Mouse (Mus musculus) hindbrain, embryonic 11.5 days (tissue): ENCODE measurements at regions not wholly inside any gene's neighbourhood (a gene's known extent, or its start where the extent isn't known, plus 50 kb on each side); places are given as distances from the start of the nearest gene placed in this dataset.
"Not testable (repeated sequence)": the region's sequence is repeated elsewhere in the genome, so short reads cannot be mapped to it uniquely, and the experiment has no call there.

ENCODE experiments used
- ATAC-seq: fragments of 200-750 bp; cut with Nextera tagmentation; 2 replicates; pipeline ENCODE4 v1.8.0; 2017; ENCODE audit warnings: mild to moderate bottlenecking, moderate TSS enrichment, moderate library complexity; ENCODE audit not compliant: low FRiP score
- DNase-seq: peaks from one replicate; pipeline ENCODE4 v3.0.0-alpha.2; 2015; ENCODE audit warnings: low spot score
- H3K27ac ChIP-seq: fragments of 300-500 bp; sonication (generic); 2 replicates; pipeline ENCODE4 v1.5.1; 2014; ENCODE audit warnings: mild to moderate bottlenecking, low read depth, low read length
- H3K27me3 ChIP-seq: fragments of 300-500 bp; sonication (generic); 2 replicates; pipeline ENCODE4 v1.6.1; 2014; ENCODE audit warnings: mild to moderate bottlenecking, low read length, moderate library complexity, mixed read lengths; ENCODE audit not compliant: control insufficient read depth, insufficient read depth
- H3K36me3 ChIP-seq: fragments of 300-500 bp; sonication (generic); 2 replicates; pipeline ENCODE4 v1.6.1; 2014; ENCODE audit warnings: mild to moderate bottlenecking, low read length, moderate library complexity, mixed read lengths; ENCODE audit not compliant: control insufficient read depth, insufficient read depth
- H3K4me1 ChIP-seq: fragments of 300-500 bp; sonication (generic); replicated peaks from 2 replicates; pipeline ENCODE4 v1.6.1; 2014; ENCODE audit warnings: low read length, mixed read lengths; ENCODE audit not compliant: control insufficient read depth, insufficient read depth
- H3K4me2 ChIP-seq: fragments of 300-500 bp; sonication (generic); replicated peaks from 2 replicates; pipeline ENCODE4 v1.6.1; 2014; ENCODE audit warnings: mild to moderate bottlenecking, low read depth, low read length
- H3K4me3 ChIP-seq: fragments of 300-500 bp; sonication (generic); 2 replicates; pipeline ENCODE4 v1.5.1; 2014; ENCODE audit warnings: low read depth, low read length
- H3K9ac ChIP-seq: fragments of 300-500 bp; sonication (generic); 2 replicates; pipeline ENCODE4 v1.6.1; 2014; ENCODE audit warnings: low read depth, low read length
- H3K9me3 ChIP-seq: fragments of 300-500 bp; sonication (generic); 2 replicates; pipeline ENCODE4 v1.6.1; 2016; ENCODE audit warnings: low read length; ENCODE audit not compliant: control insufficient read depth
- WGBS: fragments of 180-500 bp; shearing (Covaris S2); extraction: QIAGEN DNeasy Blood & Tissue Kit; methylation state at CpG from one replicate; pipeline ENCODE4 v1.1.7; 2014; 5-methylcytosine and 5-hydroxymethylcytosine counted together

DNA sequence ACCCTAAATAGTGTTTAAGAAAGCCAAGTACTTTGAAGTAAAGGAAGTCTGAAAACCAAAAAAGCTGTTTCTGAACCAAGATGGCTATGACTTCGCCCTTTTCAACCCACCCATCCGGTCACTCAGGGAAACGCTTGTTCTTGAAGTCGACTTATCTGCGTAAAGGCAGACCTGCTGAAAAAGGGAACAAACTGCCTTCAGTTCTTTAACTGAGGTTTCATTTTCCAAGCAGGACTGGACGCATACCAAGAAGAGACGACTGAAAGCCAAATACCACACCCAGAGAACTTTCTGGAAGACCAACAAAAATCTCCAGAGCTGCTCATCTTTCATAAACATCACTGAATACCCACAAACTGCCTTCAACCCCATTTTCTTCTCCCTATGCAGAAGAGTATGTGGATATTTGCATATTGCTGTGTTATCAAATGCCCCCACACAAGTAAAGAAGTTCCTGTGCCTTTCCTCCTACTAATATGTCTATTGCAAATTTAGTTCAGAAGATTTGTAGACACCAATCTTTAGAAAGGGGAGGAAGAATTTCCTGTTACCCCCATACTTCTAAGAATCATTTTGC lies 103.5 kb upstream of the Fam3c start:
- H3K9ac ChIP-seq = no peak overlapping the region
- ATAC-seq = no peak
- H3K36me3 ChIP-seq = no peaks in the 10 kb centered on the region
- H3K4me2 ChIP-seq = no peak overlapping the region
- H3K4me3 ChIP-seq = no peak overlapping the region
- H3K27me3 ChIP-seq = no peaks in the 10 kb centered on the region
- H3K4me1 ChIP-seq = no peaks in the 10 kb centered on the region
- no peak for DNase-seq
- 93% methylated on average over 7 of the region's 7 CpGs for WGBS
- H3K27ac ChIP-seq = no peak overlapping the region
- no peaks in the 10 kb centered on the region for H3K9me3 ChIP-seq

DNA sequence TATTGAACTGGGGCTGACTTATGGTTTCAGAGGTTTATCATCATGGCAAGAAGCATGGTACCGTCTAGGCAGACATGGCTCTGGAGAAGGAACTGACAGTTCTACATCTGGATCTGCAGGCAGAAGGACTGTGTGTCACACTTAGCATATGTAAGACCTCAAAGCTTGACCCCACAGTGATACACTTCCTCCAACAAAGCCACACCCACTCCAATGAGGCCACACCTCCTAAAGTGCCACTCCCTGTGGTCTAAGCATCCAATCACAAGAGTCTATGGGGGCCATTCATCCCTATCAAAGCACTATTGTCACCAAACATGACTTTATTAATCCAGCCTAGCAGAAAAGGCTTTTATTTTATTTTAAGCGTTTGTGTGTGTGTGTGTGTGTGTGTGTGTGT lies 96.2 kb upstream of the Fam3c start:
- no peak overlapping the region for H3K27ac ChIP-seq
- H3K9ac ChIP-seq = no peak overlapping the region
- H3K36me3 ChIP-seq = no peaks in the 10 kb centered on the region
- H3K9me3 ChIP-seq = no peaks in the 10 kb centered on the region
- H3K4me1 ChIP-seq = no peaks in the 10 kb centered on the region
- 86% methylated on average over 2 of the region's 2 CpGs for WGBS
- no peak for DNase-seq
- no peaks in the 10 kb centered on the region for H3K27me3 ChIP-seq
- H3K4me2 ChIP-seq = no peak overlapping the region
- H3K4me3 ChIP-seq = no peak overlapping the region
- no peak for ATAC-seq

DNA sequence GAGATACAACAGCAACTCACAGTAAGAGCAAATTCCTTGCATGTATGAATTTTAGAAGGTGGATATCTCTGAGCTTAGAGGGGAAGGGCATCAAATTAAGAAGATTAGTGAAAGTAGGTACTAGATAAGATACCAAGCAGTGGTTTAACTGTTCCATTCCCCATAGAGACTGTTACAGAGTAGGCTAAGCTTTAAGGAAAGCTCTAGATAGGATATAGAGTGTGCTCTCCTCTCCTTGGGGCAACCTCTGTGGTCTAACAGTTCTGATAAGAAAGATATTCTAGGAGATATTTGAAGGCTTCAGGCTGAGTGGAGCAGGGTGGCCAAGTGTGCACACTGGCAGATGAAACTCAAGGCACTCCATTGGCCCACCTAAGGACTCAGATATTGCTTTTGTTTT lies 94.5 kb upstream of the Fam3c start:
- H3K9me3 ChIP-seq = no peaks in the 10 kb centered on the region
- H3K27ac ChIP-seq = no peak overlapping the region
- H3K4me2 ChIP-seq = no peak overlapping the region
- H3K4me3 ChIP-seq = no peak overlapping the region
- no peaks in the 10 kb centered on the region for H3K4me1 ChIP-seq
- H3K36me3 ChIP-seq = no peaks in the 10 kb centered on the region
- no peaks in the 10 kb centered on the region for H3K27me3 ChIP-seq
- ATAC-seq (no peak), DNase-seq (no peak)
- H3K9ac ChIP-seq = no peak overlapping the region

DNA sequence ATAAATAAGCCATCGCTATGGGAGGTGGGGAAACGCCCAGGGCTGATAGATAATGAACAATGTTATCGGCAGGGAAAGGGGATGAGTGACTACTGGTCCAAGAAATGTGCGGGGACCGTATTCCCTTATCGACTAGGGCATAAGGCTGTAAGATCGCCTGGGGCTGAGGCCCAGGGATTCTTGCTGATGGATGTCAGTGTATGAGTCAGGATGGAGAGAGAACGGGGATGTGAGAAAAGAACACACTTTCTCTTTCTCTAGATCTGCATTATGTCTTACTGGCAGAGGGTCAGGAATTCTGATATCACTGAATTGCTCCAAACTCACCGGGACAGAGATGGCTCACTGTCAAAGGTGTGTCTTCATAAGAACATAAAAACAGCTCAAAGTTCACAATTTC lies 92.9 kb upstream of the Fam3c start:
- no peak overlapping the region for H3K4me2 ChIP-seq
- H3K4me3 ChIP-seq = no peak overlapping the region
- WGBS = 90% methylated on average over 9 of the region's 9 CpGs

DNA sequence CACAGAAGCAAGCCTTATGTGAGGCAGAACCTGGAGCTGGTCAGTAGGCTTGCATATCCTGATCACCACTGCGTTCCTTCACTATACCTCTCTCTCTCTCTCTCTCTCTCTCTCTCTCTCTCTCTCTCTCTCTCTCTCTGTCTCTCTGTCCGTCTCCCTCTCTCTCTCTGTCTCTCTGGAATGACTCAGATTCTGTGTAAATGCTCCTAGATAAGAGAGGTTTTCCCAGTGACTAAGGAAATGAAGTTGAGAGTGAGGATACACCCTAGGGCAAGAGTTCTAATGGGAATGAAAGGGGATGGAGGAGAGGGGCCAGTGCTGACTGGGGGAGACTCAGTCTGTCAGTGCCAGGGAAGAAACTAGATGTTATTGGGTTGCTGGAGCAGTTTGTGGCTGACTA lies 91.6 kb upstream of the Fam3c start:
- DNase-seq = no peak
- no peaks in the 10 kb centered on the region for H3K27me3 ChIP-seq
- no peak overlapping the region for H3K4me3 ChIP-seq
- no peaks in the 10 kb centered on the region for H3K9me3 ChIP-seq
- WGBS = 74% methylated on average over 2 of the region's 2 CpGs
- no peak for ATAC-seq
- H3K9ac ChIP-seq = no peak overlapping the region
- no peaks in the 10 kb centered on the region for H3K36me3 ChIP-seq
- H3K4me2 ChIP-seq = no peak overlapping the region
- H3K4me1 ChIP-seq = no peaks in the 10 kb centered on the region
- H3K27ac ChIP-seq = no peak overlapping the region

More for the DNA sequence above, 92.9 kb upstream of the Fam3c start:
- DNase-seq (no peak), ATAC-seq (no peak)
- H3K9me3 ChIP-seq = no peaks in the 10 kb centered on the region
- H3K36me3 ChIP-seq = no peaks in the 10 kb centered on the region
- H3K27me3 ChIP-seq = no peaks in the 10 kb centered on the region
- H3K9ac ChIP-seq = no peak overlapping the region
- H3K27ac ChIP-seq = no peak overlapping the region
- H3K4me1 ChIP-seq = no peaks in the 10 kb centered on the region

DNA sequence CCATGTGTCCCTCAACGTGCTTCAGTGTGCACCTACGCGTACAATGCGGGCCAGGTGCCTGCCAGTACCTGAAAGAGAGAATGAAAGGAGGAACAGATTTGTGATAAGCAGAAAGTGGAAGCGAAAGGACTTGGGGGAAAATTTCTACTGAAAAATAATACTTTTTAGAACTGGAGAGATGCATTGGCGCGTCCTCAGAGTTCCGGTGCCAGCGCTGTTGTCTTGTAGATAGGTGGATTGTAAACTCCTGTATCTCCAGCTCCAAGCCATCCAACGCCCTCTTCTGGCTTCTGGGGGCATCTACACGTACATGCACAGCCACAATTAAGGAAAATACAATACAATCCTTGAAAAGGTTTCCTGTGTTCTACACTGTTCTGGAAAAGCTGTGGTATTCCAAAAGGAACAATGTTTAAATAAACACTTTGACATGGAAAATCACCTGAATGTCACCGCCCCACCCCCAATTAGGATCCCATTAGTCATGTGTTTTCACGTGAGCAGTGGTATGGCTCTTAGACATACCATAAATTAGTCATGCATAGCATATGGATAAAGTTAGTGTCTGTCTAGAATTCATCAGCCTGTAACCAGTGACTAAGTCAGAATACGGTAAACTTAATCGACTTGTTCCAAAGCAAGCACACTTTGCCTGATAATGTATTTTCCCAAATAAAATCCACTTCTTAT lies 90.7 kb upstream of the Fam3c start:
- 87% methylated on average over 15 of the region's 15 CpGs for WGBS
- H3K4me1 ChIP-seq = no peaks in the 10 kb centered on the region
- H3K9ac ChIP-seq = no peak overlapping the region
- ATAC-seq (no peak), DNase-seq (no peak)
- H3K27me3 ChIP-seq = no peaks in the 10 kb centered on the region
- no peak overlapping the region for H3K27ac ChIP-seq
- H3K4me3 ChIP-seq = no peak overlapping the region
- H3K36me3 ChIP-seq = no peaks in the 10 kb centered on the region
- no peaks in the 10 kb centered on the region for H3K9me3 ChIP-seq
- no peak overlapping the region for H3K4me2 ChIP-seq

DNA sequence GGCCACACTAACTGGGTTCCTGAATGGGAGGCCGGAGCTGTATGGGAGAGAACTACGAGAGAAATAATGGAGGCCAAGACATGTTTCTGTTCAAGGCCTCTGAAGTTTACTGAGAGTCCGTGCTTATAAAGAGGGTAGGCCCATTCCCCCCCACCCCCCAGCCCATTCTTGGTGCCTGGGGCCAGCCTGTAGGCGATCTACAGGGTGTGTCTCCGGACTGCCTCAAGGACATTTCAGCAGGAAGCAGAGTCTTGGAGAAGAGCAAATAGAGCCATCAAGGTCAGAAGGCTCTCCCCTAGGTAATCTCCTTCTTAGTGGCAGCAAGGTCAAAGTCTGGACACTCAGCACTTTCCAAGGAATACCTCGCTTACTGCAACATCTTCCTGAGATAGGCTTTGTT lies 88.8 kb upstream of the Fam3c start:
- not testable (repeated sequence) for H3K9me3 ChIP-seq, H3K4me3 ChIP-seq, DNase-seq, H3K4me2 ChIP-seq, H3K27me3 ChIP-seq, H3K27ac ChIP-seq, ATAC-seq, H3K36me3 ChIP-seq, H3K9ac ChIP-seq, H3K4me1 ChIP-seq
- WGBS = 91% methylated on average over 6 of the region's 6 CpGs

DNA sequence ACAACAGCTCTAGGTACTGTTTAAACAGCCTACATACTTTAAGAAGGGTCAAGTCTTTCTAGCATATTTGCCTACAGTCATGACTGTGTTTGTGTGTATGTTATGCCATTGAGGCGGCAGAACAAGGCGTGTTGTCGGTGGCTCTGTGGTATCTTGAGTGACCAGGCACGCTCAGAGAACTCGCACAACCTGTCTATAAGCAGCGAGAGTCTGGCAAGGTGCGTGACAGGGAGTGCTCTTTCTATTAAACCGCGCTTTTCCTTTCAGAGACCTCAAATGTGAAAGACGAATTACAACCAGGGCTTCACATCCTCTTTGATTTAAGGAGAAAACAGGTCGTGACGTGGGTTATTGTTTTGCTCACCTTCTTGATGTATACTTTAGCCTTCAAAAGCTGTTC lies 88.2 kb upstream of the Fam3c start:
- H3K9ac ChIP-seq = no peak overlapping the region
- WGBS = 91% methylated on average over 12 of the region's 12 CpGs
- H3K4me1 ChIP-seq = no peaks in the 10 kb centered on the region
- no peak for ATAC-seq
- H3K27ac ChIP-seq = no peak overlapping the region
- no peaks in the 10 kb centered on the region for H3K27me3 ChIP-seq
- DNase-seq = no peak
- H3K36me3 ChIP-seq = no peaks in the 10 kb centered on the region
- H3K4me2 ChIP-seq = no peak overlapping the region
- H3K9me3 ChIP-seq = no peaks in the 10 kb centered on the region
- no peak overlapping the region for H3K4me3 ChIP-seq

DNA sequence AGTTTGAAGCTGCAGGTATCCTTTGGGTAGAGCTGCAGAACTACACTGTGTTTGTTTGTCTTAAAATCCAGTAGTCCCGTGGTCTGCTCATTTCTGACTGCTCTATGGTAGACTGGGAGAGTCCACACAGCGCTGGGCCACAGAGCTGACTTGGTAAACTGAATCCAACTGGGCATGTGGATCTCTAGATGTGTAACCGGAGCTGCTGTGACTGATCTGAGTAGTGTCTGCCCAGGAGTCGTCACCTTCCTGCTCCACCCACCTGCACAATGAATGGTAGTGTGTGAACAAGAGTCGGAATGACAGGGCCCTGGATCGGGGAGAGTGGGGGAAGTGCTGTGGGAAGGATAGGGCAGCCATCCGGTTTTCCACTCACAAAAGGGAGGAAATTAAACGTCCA lies 87.5 kb upstream of the Fam3c start:
- ATAC-seq = no peak
- H3K27me3 ChIP-seq = no peaks in the 10 kb centered on the region
- WGBS = 57% methylated on average over 8 of the region's 8 CpGs
- no peaks in the 10 kb centered on the region for H3K4me1 ChIP-seq
- H3K9ac ChIP-seq = no peak overlapping the region
- H3K36me3 ChIP-seq = no peaks in the 10 kb centered on the region
- no peak overlapping the region for H3K4me2 ChIP-seq
- H3K9me3 ChIP-seq = no peaks in the 10 kb centered on the region
- H3K4me3 ChIP-seq = no peak overlapping the region
- DNase-seq = no peak
- no peak overlapping the region for H3K27ac ChIP-seq
